Mouse (Mus musculus) stomach, postnatal 0 days (tissue): ENCODE measurements around the gene Ppp3ca.

Source experiments
- CTCF ChIP-seq: IDR thresholded peaks from 2 replicates; pipeline ENCODE4 v1.5.1; 2016; ENCODE audit warnings: antibody characterized with exemption, low read depth, mild to moderate bottlenecking, moderate library complexity
- EP300 ChIP-seq: optimal IDR thresholded peaks from 2 replicates; pipeline ENCODE3; 2016; ENCODE audit warnings: antibody characterized with exemption

DNA sequence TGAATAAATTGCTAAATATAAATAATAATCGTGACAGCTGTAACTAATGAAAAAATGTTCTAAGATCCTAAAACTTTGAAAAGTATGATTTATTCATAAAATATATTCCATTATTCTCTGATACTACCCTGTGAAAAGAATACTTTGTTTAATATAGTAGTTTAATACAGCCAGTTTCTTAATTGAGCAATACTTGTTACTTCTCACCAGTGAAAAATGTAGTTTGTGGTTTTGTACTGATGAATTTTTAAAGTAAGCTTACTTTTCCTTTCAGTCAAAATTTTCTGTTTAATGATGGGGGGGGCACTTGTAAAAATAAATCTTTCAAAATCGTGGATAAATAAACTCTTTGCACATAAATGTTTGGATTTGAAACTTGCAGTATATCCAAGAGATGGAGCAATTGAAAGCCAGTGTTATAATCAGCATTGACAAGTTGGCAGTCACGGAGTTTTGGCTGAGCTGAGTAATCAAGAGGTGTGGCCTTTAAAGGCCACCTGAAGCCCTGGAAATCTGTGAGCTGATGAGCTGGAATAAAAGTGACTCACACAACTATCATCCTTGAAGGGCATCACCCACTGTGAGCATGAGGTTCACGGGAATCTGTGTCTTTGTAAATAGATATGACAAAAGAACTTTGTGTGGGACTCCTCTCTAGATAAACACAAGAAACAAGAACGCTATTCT lies 29.2 kb upstream of the Ppp3ca start:
- TF ChIP-seq CTCF (no peak), EP300 (no peak)
